Mouse (Mus musculus): ENCODE results near the gene Wfdc12.

DNA sequence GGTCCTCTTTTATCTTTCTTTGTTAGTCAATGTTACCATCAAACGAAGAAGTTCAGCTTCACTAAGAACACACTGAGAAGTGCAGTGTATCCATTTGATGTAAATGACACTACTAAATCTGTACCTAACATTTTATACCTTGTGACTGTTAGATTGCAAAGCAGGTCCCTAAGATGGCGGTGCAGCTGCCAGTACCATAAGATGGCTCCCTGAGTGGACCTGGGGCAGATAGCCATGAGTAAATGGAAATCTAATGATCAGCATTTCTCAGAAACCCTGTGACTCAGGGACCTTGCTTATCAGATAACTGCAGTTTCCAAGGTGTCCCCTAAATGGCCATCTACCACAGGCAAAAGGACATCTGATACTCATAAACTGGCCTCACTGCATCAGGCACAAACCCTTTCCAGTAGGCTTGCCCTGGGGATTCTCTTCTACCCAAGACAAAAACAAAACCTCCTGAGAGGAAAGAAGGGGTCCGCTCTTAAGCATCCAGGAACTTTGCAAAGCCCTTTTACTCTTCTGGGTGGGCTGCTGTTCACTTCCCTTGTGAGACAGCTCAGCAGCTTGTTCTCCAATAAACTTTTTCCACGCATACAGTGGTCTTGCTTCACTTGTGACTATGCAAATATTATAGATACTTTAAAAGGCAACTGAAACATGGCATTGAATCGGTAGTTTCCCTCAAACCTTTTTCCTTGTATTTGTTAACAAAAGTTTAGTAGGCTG is 5.7 kb upstream of the Wfdc12 start:
- TF ChIP-seq CTCF (IDR thresholded peaks at IDR 0.05; ENCODE audit: insufficient read depth, low read length) (no peak), POLR2A (IDR thresholded peaks at IDR 0.05; ENCODE audit: borderline replicate concordance, extremely low read depth, low read depth, low read length) (no peak)

Data from lung, adult 2 months (tissue).